Comparison of ENCODE assay signal across 8 mouse cellular contexts in genomic region chr7:75739075-75739725, GRCm38 (mm10).
DNase-seq lines count a peak whose midpoint lies in the region; ATAC-seq and TF ChIP-seq lines count a peak whose summit lies in the region.

No protein-coding gene starts in this region.

- 51% methylated on average over 10 of the region's 10 CpGs for WGBS in heart, embryonic 14.5 days
- 42% methylated on average over 10 of the region's 10 CpGs for WGBS in kidney, postnatal 0 days
- WGBS in liver, embryonic 12.5 days (ENCODE audit: insufficient replicate concordance), result 58% methylated on average over 10 of the region's 10 CpGs
- WGBS in stomach, postnatal 0 days, result 50% methylated on average over 10 of the region's 10 CpGs

- ATAC-seq in heart, embryonic 14.5 days (ENCODE audit: insufficient number of reproducible peaks, insufficient read depth, low FRiP score, low read depth), result peak; percentile 64; the same call in 1 of the 2 replicates
- peak; percentile 81 for ATAC-seq in kidney, postnatal 0 days (replicated peaks; ENCODE audit: low FRiP score, low read depth)
- peak; percentile 79 for ATAC-seq in liver, embryonic 12.5 days
- ATAC-seq in stomach, postnatal 0 days (ENCODE audit: low FRiP score, low TSS enrichment), result peak; percentile 84

- no peak for TF ChIP-seq EP300 in stomach, postnatal 0 days (optimal IDR thresholded peaks at IDR 0.05)

- H3K27me3 ChIP-seq in heart, embryonic 14.5 days (ENCODE audit: control insufficient read depth, insufficient read depth, low read length), result no peaks in the 10 kb centered on the region
- H3K27me3 ChIP-seq in kidney, postnatal 0 days (ENCODE audit: insufficient read depth, low read length), result no peaks in the 10 kb centered on the region
- no peaks in the 10 kb centered on the region for H3K27me3 ChIP-seq in liver, embryonic 12.5 days (replicated peaks)
- no peaks in the 10 kb centered on the region for H3K27me3 ChIP-seq in stomach, postnatal 0 days (ENCODE audit: control insufficient read depth, insufficient read depth, low read length)

- TF ChIP-seq CTCF in embryonic fibroblast, embryonic 13.5 days (IDR thresholded peaks at IDR 0.05; ENCODE audit: borderline replicate concordance, insufficient read depth, low read length), result peak; percentile 92
- TF ChIP-seq CTCF in kidney, postnatal 0 days (IDR thresholded peaks at IDR 0.05; ENCODE audit: low read depth), result peak; percentile 98
- TF ChIP-seq CTCF in stomach, postnatal 0 days (IDR thresholded peaks at IDR 0.05; ENCODE audit: low read depth), result peak; percentile 95

- H3K9me3 ChIP-seq in heart, embryonic 14.5 days (ENCODE audit: control insufficient read depth, low read length), result no peaks in the 10 kb centered on the region
- no peaks in the 10 kb centered on the region for H3K9me3 ChIP-seq in kidney, postnatal 0 days (replicated peaks; ENCODE audit: low read length)
- H3K9me3 ChIP-seq in liver, embryonic 12.5 days (replicated peaks), result no peaks in the 10 kb centered on the region
- H3K9me3 ChIP-seq in stomach, postnatal 0 days (ENCODE audit: control insufficient read depth, low read length), result no peaks in the 10 kb centered on the region

- peaks cover 95% of the 10 kb centered on the region for H3K36me3 ChIP-seq in heart, embryonic 14.5 days (ENCODE audit: control insufficient read depth, insufficient read depth, low read length)
- H3K36me3 ChIP-seq in kidney, postnatal 0 days (ENCODE audit: insufficient read depth, low read length), result peaks cover 45% of the 10 kb centered on the region; the same call in 1 of the 2 replicates
- peaks cover 96% of the 10 kb centered on the region for H3K36me3 ChIP-seq in liver, embryonic 12.5 days
- peaks cover 34% of the 10 kb centered on the region for H3K36me3 ChIP-seq in stomach, postnatal 0 days (ENCODE audit: control insufficient read depth, insufficient read depth, low read length)

- H3K4me3 ChIP-seq in embryonic fibroblast, embryonic 13.5 days (ENCODE audit: insufficient read depth, low read length), result no peak overlapping the region
- no peak overlapping the region for H3K4me3 ChIP-seq in heart, embryonic 14.5 days (ENCODE audit: control insufficient read depth in 1 of 2, insufficient read depth in 1 of 2, low read depth in 1 of 2, low read length in 2 of 2)
- no peak overlapping the region for H3K4me3 ChIP-seq in kidney, postnatal 0 days (replicated peaks; ENCODE audit: low read depth, low read length)
- H3K4me3 ChIP-seq in liver, embryonic 12.5 days, result no peak overlapping the region
- no peak overlapping the region for H3K4me3 ChIP-seq in stomach, postnatal 0 days (ENCODE audit: low read depth, low read length)

- H3K27ac ChIP-seq in embryonic fibroblast, embryonic 13.5 days (ENCODE audit: insufficient read depth, low read length), result no peak overlapping the region
- H3K27ac ChIP-seq in heart, embryonic 14.5 days (replicated peaks in 1 of 2; ENCODE audit: control insufficient read depth in 1 of 2, insufficient read depth in 1 of 2, low read depth in 2 of 2, low read length in 2 of 2), result no peak overlapping the region
- H3K27ac ChIP-seq in kidney, postnatal 0 days, result no peak overlapping the region
- no peak overlapping the region for H3K27ac ChIP-seq in liver, embryonic 12.5 days
- H3K27ac ChIP-seq in stomach, postnatal 0 days (replicated peaks), result no peak overlapping the region

- H3K9ac ChIP-seq in heart, embryonic 14.5 days (ENCODE audit: low read length), result no peak overlapping the region
- H3K9ac ChIP-seq in kidney, postnatal 0 days (ENCODE audit: low read depth, low read length), result no peak overlapping the region
- no peak overlapping the region for H3K9ac ChIP-seq in liver, embryonic 12.5 days
- H3K9ac ChIP-seq in stomach, postnatal 0 days (ENCODE audit: low read length), result no peak overlapping the region

- DNase-seq in CD4-positive helper T cell, adult 2 months (ENCODE audit: low read depth, low spot score), result peak; percentile 73
- peak; percentile 66 to 74 for DNase-seq in adrenal gland, postnatal 36 days
- DNase-seq in kidney, postnatal 0 days (ENCODE audit: low spot score), result peak; percentile 89
- DNase-seq in natural killer cell, adult 2 months (ENCODE audit: low spot score in 2 of 2), result peak; percentile 42 to 63
- peak; percentile 53 for DNase-seq in stomach, postnatal 0 days (ENCODE audit: low spot score)

- no peaks in the 10 kb centered on the region for H3K4me1 ChIP-seq in embryonic fibroblast, embryonic 13.5 days (ENCODE audit: control insufficient read depth, insufficient read depth, low read length)
- no peaks in the 10 kb centered on the region for H3K4me1 ChIP-seq in heart, embryonic 14.5 days (ENCODE audit: control insufficient read depth in 2 of 2, insufficient read depth in 2 of 2, low read length in 2 of 2)
- no peaks in the 10 kb centered on the region for H3K4me1 ChIP-seq in kidney, postnatal 0 days (replicated peaks; ENCODE audit: insufficient read depth, low read length)
- peaks cover under 1% of the 10 kb centered on the region; the same call in 1 of the 2 replicates for H3K4me1 ChIP-seq in liver, embryonic 12.5 days
- H3K4me1 ChIP-seq in stomach, postnatal 0 days (replicated peaks; ENCODE audit: control insufficient read depth, insufficient read depth), result no peaks in the 10 kb centered on the region

- no peak for TF ChIP-seq POLR2A in embryonic fibroblast, embryonic 13.5 days (IDR thresholded peaks at IDR 0.05; ENCODE audit: low read depth, low read length)

- H3K4me2 ChIP-seq in heart, embryonic 14.5 days (ENCODE audit: low read length), result no peak overlapping the region
- no peak overlapping the region for H3K4me2 ChIP-seq in kidney, postnatal 0 days (ENCODE audit: low read length)
- no peak overlapping the region for H3K4me2 ChIP-seq in liver, embryonic 12.5 days
- no peak overlapping the region for H3K4me2 ChIP-seq in stomach, postnatal 0 days (replicated peaks; ENCODE audit: low read depth)
